Mouse (Mus musculus): ENCODE results near the gene Uhmk1. TPM values are rescaled to one million over a fixed set of nuclear protein-coding genes. Genes with fewer than 3 reads are reported as not detected.
A peak's percentile ranks its signal among the peaks of the same experiment; 100 is the strongest.

Uhmk1 gene
- total RNA-seq, 2 experiments from 2014 or later = 25.5 to 26.0 TPM

GRCm38 (mm10) chr1:170174814-170175332, 40.3 kb downstream of the Uhmk1 start, which contains the start of gene Uap1:
Gene Uap1, minus strand, starts transcription at chr1:170174957.
- DNase-seq = peak; percentile 99

- peak; percentile 45 to 70 for DNase-seq
These were observed 41.0 kb downstream of the Uhmk1 start for GRCm38 (mm10) chr1:170173991-170174813.

GRCm38 (mm10) chr1:170167781-170168180, 47.4 kb downstream of the Uhmk1 start:
- no peak for DNase-seq

- no peak for DNase-seq
These were observed 50.3 kb downstream of the Uhmk1 start for GRCm38 (mm10) chr1:170164913-170165312.

- no peak for DNase-seq
These were observed 51.1 kb downstream of the Uhmk1 start for GRCm38 (mm10) chr1:170164053-170164614.

GRCm38 (mm10) chr1:170163398-170163943, 51.7 kb downstream of the Uhmk1 start:
- peak in 1 of 2 experiments; percentile 45 for DNase-seq

GRCm38 (mm10) chr1:170161852-170162251, 53.3 kb downstream of the Uhmk1 start:
- DNase-seq = peak; percentile 74 to 85

- peak; percentile 39 to 60 for DNase-seq
These were observed 54.7 kb downstream of the Uhmk1 start for GRCm38 (mm10) chr1:170160397-170160938.

- DNase-seq = no peak
These were observed 55.5 kb downstream of the Uhmk1 start for GRCm38 (mm10) chr1:170159707-170160106.

GRCm38 (mm10) chr1:170155761-170156160, 59.4 kb downstream of the Uhmk1 start:
- no peak for DNase-seq

GRCm38 (mm10) chr1:170155298-170155697, 59.9 kb downstream of the Uhmk1 start:
- DNase-seq = no peak

- no peak for DNase-seq
These were observed 61.2 kb downstream of the Uhmk1 start for GRCm38 (mm10) chr1:170153986-170154385.

- DNase-seq = no peak
These were observed 62.6 kb downstream of the Uhmk1 start for GRCm38 (mm10) chr1:170152552-170152951.

- DNase-seq = no peak
These were observed 64.3 kb downstream of the Uhmk1 start for GRCm38 (mm10) chr1:170150870-170151269.

GRCm38 (mm10) chr1:170149756-170150155, 65.4 kb downstream of the Uhmk1 start:
- no peak for DNase-seq

GRCm38 (mm10) chr1:170148536-170148935, 66.7 kb downstream of the Uhmk1 start:
- no peak for DNase-seq

GRCm38 (mm10) chr1:170147651-170148448, 67.3 kb downstream of the Uhmk1 start:
- peak in 1 of 2 experiments; percentile 14 for DNase-seq

- no peak for DNase-seq
These were observed 69.6 kb downstream of the Uhmk1 start for GRCm38 (mm10) chr1:170145606-170146005.
